Mouse (Mus musculus) adrenal gland, adult 8-10 months (tissue): ENCODE results near the gene Mrps36. TPM values are rescaled to one million over a fixed set of nuclear protein-coding genes. Genes with fewer than 3 reads are reported as not detected.
"Not testable (repeated sequence)": the region's sequence is repeated elsewhere in the genome, so short reads cannot be mapped to it uniquely, and the experiment has no call there.

ENCODE experiments used
- DNase-seq: peaks from one replicate; pipeline ENCODE4 v3.0.0; 2022
- total RNA-seq, 4 experiments: library from RNA; stranded (reverse); gene quantifications; 2 replicates each; pipeline ENCODE4 v1.2.4; 2022

Mrps36 gene
- total RNA-seq, 4 experiments from 2014 or later, result 62.7 to 106 (median 84.0) TPM

GRCm38 (mm10) chr13:100731462-100732046 lies 12.9 kb downstream of the Mrps36 start:
- DNase-seq, result not testable (repeated sequence)

GRCm38 (mm10) chr13:100730861-100731176 lies 13.6 kb downstream of the Mrps36 start, which contains the start of gene Cdk7:
Gene Cdk7, minus strand, starts transcription at chr13:100730939.
- DNase-seq, result peak; percentile 91

GRCm38 (mm10) chr13:100730153-100730860 lies 14.2 kb downstream of the Mrps36 start:
- DNase-seq, result no peak

- not testable (repeated sequence) for DNase-seq
Measured at GRCm38 (mm10) chr13:100728530-100728929, 15.9 kb downstream of the Mrps36 start.

GRCm38 (mm10) chr13:100728086-100728485 lies 16.4 kb downstream of the Mrps36 start:
- no peak for DNase-seq

GRCm38 (mm10) chr13:100725194-100725593 lies 19.3 kb downstream of the Mrps36 start:
- DNase-seq, result no peak

- DNase-seq, result no peak
Measured at GRCm38 (mm10) chr13:100724051-100724754, 20.3 kb downstream of the Mrps36 start.

- no peak for DNase-seq
Measured at GRCm38 (mm10) chr13:100721656-100722055, 22.8 kb downstream of the Mrps36 start.

GRCm38 (mm10) chr13:100715467-100715866 lies 29.0 kb downstream of the Mrps36 start:
- DNase-seq, result no peak

GRCm38 (mm10) chr13:100706206-100706605 lies 38.3 kb downstream of the Mrps36 start:
- no peak for DNase-seq

GRCm38 (mm10) chr13:100703468-100703867 lies 41.0 kb downstream of the Mrps36 start:
- no peak for DNase-seq

- DNase-seq, result no peak
Measured at GRCm38 (mm10) chr13:100698866-100699265, 45.6 kb downstream of the Mrps36 start.

GRCm38 (mm10) chr13:100697541-100697940 lies 46.9 kb downstream of the Mrps36 start:
- DNase-seq, result no peak

- DNase-seq, result no peak
Measured at GRCm38 (mm10) chr13:100687513-100687912, 56.9 kb downstream of the Mrps36 start.

Other genes with a start within 250 kb of the Mrps36 start
- gene Ocln, start 191.9 kb downstream of the Mrps36 start, total RNA-seq, result 10 to 100 TPM in 2 of 4 experiments, 1 to 10 TPM in 2; 6.6 to 28.6 (median 16.7) TPM
- gene Marveld2, start 127.7 kb downstream of the Mrps36 start, total RNA-seq, result 1 to 10 TPM in 1 of 4 experiments, under 1 TPM in 3; 0.61 to 1.4 (median 0.83) TPM
- gene Ak6, start 93.7 kb downstream of the Mrps36 start, total RNA-seq, result 10 to 100 TPM; 63.5 to 73.0 (median 71.1) TPM
- gene Rad17, start 93.6 kb downstream of the Mrps36 start, total RNA-seq, result 10 to 100 TPM; 20.8 to 24.1 (median 22.3) TPM
- 10 to 100 TPM in 2 of 4 experiments, 1 to 10 TPM in 2; 8.3 to 15.0 (median 10.0) TPM for gene Taf9, start 93.1 kb downstream of the Mrps36 start, total RNA-seq
- gene Ccdc125, start 74.9 kb downstream of the Mrps36 start, total RNA-seq, result 1 to 10 TPM in 2 of 4 experiments, under 1 TPM in 2; 0.67 to 1.6 (median 0.98) TPM
- gene Cdk7, start 13.7 kb downstream of the Mrps36 start, total RNA-seq, result 10 to 100 TPM; 45.1 to 57.7 (median 45.5) TPM
- under 1 TPM in 3 of 4 experiments, not detected in 1; 0.38 to 0.66 (median 0.55) TPM for gene Cenph, start 31.2 kb upstream of the Mrps36 start, total RNA-seq
- gene Ccnb1, start 41.9 kb upstream of the Mrps36 start, total RNA-seq, result 1 to 10 TPM in 3 of 4 experiments, under 1 TPM in 1; 0.97 to 3.7 (median 2.3) TPM
- 10 to 100 TPM; 42.6 to 47.9 (median 44.9) TPM for gene Slc30a5, start 88.8 kb upstream of the Mrps36 start, total RNA-seq